Mouse (Mus musculus): ENCODE measurements around the gene Col6a5.
"Not testable (repeated sequence)": the region's sequence is repeated elsewhere in the genome, so short reads cannot be mapped to it uniquely, and the experiment has no call there.

The Col6a5 gene

GRCm38 (mm10) chr9:105907411-105907810, 53.0 kb downstream of the Col6a5 start:
- no peak for DNase-seq

DNA sequence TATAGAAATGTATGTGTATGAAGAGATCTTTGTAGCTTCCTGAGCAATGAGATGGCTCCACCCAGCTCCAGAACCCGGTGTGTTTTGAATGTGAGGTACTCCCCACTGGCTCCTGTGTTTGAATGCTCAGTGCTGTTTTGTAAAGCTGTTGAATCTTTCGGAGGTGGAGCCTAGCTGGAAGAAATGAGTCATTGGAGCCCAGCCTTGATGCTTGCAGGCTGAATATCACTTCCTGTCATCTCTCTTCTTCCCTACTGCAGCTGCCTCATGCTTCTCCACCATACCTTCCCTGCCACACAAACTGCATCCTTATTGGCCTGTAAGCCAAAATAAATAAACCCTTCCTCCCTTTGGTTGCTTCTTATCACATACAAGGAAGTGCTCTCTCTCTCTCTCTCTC, 72.9 kb downstream of the Col6a5 start:
- no peak for DNase-seq

DNA sequence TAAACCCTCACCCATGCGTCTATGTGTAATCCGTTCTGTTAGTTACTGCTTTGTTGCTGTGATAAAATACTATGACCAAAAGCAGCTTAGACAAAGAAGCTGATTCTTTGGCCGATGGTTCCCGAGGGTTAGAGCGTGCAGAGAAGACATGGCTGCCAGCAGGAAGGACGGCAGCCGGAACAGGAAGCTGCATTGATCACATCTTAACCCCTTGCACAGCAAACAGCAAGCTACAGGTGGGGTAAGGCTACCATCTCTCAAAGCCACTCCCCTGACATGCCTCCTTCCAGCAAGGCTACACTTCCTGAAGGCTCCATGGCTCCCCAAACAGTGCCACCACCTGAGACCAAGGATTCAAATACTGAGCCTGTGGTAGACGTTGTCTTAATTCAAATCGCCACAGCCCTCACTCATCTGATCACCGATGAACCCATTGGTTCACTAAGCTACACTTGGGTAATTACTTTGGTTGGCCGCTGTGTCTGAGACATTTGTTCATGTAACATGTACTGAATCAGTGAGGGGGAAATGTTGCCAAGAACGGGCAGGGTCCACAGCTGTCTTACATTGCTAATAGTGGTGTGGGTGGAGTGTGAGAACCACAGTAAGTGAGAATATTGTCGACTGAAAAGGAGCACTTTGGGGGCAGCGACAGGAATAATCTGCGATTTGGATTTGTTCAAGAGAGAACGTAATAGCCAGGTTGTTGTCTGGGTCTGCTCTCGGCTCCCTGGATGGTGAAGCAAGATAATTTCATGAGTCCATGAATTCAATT, 75.6 kb downstream of the Col6a5 start:
- DNase-seq, result no peak

GRCm38 (mm10) chr9:105880743-105881142, 79.7 kb downstream of the Col6a5 start:
- no peak for DNase-seq

DNA sequence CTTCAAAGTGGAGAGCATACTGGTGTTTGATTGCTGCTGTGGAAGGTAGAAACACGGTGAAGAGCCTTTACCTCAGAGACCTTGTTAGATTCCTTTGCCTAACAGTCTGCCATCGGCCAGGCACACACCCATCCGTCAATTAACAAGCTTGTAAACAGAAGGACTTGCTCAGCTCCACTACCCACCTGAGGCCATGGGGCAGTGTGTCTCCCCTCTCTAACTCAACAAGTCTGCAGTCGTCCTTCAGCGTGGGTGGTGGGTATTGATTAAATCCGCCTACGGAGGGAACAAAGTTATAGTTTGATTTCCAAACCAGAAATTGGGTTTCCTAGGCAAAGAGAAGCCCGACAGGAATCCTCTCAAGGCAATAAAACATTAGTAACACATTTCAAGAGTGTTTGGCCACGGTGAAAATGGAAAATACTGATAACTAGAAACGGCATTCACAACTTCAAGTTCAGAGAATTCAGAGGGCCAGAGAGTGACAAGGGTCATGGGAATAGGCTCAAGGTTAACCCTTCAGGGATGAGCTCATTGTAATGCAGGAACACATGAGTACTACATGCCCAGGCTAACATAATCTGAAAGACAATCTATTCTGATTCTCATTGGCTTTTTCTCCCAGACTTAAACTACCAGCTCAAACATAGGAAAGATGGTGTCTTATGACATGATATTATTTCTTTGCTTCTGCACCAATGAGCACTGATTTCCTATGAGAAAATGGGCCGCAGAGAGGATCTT, 81.9 kb downstream of the Col6a5 start:
- no peak for DNase-seq

DNA sequence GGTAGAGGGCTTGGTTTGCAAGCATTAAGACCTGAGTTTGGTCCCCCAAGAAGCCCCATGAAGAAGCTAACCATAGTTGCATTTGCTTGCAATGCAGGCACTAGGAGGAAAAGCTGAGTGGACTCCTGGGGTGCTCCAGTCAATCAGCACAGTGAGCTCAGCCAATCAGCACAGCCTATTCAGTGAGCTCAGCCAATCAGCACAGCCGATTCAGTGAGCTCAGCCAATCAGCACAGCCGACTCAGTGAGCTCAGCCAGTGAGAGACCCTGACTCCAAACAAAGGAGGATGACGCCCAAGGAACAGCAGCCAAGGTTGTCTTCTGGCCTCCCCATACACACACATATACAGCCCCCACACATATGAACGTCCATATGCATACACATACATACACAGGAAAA, 84.3 kb downstream of the Col6a5 start:
- DNase-seq, result no peak

DNA sequence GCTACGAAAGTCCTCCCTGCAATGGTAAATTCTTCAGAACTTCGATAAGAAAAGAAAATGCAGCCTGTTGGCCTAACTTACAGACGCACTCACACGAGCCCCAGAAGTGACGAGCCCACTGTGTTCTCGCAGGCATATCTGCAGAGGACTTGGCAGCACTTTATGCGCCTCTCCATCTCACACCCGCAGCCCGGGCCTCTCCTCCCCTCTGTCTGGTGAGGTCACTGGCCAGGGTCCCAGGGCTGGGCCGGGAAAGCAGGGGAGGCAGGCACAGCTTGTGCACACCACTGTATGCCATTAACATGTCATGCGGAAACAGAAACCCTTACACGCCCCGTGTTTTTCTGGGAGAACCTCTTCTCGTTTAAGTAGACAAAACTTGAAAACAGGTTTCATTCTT, 88.8 kb downstream of the Col6a5 start:
- no peak for DNase-seq

- peak; percentile 65 to 72 for DNase-seq
Measured at GRCm38 (mm10) chr9:105857773-105858172, 102.7 kb downstream of the Col6a5 start.

GRCm38 (mm10) chr9:105852778-105853065, 107.7 kb downstream of the Col6a5 start:
- DNase-seq, result no peak

DNA sequence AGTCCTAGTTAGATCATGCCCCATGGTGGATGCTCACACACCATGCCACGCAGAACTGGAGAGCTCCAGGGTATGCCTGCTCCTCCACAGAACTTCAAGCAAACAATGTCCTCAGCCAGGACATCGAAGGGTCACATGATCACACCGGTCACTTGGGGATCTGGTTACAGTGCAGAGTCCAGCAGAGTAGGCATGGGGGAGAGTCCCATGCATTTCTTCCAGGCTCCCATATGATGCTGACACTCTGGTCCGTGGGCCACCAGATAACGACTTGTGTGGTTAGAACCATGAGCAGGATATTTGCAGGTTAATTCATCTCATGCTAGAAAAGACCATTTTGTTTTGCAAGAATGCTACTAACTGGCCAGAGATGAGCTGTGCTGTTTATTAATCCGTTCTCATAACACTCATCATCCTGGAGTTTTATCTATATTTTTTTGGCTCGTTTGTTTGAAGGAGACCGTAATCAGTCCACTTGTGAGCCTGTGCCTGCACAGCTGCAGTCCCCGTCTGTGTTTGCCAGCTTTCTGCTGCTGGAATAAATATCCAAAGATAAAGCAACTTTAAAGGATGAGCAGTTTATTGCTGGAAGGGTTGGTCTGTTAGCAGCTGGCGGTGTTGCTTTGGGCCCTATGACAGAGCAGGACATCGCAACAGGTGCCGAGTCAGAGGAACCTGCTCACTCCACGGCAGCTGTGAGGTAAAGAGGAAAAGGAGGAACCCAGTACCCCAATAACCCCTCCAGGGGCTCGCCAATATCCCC, 108.2 kb downstream of the Col6a5 start:
- no peak for DNase-seq

DNA sequence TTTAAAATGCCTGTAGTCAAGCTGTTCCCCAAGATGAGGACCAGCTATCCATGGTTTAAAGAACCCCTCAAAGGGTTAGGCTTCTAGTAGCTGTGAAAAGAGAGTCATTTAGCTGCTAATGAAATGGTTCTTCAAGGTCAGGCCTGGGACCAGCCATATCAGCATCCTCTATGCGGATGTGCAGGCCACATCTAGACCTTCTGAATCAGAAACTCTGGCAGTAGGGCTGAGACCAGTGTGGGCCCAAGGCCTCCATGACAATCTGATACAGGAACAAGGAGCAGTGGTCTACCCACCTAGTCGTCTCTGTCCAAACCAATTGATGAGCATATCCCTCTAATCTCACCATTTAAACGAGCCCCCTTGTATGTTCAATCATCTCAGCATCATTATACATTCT, 109.4 kb downstream of the Col6a5 start:
- DNase-seq, result no peak

DNA sequence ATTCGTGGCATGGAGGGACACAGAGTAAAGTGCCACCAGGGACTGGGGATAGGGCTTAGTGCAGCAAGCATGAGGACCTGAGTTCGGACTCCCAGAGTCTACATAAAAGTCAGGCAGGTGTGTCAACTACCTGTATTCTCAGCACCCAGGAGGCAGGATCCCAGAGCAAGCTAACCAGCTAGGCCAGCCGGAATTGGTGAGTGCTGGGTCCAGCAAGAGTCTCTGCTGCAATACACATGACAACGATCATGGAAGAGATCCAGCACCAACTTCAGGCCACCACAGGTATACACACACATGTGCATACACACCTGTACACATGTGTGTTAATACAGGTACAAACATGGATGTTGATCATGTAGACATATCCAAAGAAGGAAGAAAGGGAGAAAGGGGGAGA, 112.0 kb downstream of the Col6a5 start:
- no peak for DNase-seq

DNA sequence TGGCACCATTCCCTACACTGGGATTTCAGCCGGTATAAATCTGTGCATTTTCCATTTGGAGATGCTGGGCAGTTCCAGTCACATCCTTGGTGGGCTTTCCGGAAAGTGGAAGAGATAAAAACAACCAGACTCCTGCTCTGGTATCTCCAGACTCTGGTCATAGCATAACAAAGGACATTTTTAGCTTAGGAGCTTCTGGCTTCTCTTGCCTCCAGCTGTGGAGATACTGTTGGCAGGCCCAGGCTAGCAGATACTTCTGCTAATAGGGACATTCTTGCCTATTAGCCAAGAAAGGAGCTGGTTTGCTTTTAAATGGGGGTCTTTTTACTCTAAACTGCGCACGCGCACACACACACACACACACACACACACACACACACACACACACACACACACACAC, 113.2 kb downstream of the Col6a5 start:
- DNase-seq, result no peak

DNA sequence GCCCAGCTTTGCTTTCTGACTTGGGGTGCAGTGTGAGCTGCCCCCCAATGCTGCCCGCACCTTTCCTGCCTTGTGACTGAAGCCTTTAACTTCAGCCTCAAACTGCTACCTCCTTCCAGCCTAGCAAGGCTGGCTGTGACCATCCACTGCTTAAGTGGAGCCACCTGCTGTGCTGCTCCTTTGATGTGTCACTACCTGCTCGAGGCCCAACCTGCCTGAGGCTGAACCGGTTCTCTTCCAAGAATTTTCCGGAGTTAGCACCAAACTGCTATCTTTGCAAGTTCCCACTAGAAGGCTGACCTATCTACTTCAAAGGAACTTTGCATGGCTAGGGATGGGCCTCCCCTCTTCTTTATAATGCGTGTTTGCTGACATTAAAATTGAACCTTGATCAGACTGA, 119.1 kb downstream of the Col6a5 start:
- not testable (repeated sequence) for DNase-seq

DNA sequence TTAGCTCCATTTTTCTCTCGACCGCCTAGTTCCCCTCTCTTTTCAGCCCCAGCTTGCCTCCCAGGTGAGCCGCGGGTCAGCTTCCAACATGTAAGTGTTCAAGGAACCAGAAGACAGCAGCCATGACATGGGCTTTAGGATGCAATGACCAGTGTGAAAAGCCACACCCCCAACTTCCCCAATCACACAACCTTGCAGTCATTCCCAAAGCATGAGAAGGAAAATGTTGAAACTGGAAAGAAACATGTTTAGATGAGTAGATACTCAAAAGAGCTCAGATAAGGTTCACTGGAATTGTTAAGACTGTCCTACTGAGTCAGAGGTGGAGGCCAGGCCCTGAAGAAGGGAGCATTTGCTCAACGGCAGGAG, 121.3 kb downstream of the Col6a5 start:
- DNase-seq, result no peak

GRCm38 (mm10) chr9:105838396-105839146, 121.9 kb downstream of the Col6a5 start:
- DNase-seq, result no peak

GRCm38 (mm10) chr9:105835587-105835986, 124.9 kb downstream of the Col6a5 start:
- no peak for DNase-seq

DNA sequence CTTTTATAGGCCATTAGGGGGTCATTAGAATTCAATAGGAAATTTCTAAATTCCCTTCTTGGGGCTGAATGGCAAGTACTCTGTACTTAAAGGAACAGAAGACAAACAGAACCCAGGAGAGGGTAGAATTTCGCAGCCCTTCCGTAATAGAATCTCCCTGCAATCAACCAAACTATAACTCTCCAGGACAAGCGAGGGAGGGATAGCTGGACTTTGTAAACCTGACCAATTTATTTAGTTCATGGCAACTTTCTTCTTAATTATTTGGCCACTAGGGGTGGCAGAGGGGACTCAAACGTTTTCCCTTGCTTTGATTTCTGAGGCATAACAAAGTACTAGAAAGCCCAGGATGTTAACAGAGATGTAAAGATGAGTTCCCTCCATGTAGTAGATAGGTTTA, 125.6 kb downstream of the Col6a5 start:
- DNase-seq, result no peak

DNA sequence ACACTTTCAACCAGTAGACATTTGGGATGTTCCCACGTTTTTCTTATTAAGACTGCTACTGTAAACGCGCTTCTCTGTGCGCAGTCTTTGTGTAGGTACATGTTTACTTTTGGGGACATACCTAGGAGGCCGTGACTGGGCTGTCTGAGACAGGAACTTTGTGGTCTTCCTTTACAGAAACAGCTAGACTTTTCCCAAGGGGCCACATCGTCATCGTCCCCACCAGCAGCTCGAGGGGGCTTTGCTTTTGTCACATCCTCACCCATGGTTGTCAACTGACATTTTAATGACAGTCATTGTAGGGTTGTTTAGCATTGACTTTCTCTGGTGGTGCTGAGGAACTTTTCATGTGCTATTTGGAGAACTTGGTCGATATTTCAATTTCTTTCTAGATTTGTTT, 129.2 kb downstream of the Col6a5 start:
- peak; percentile 57 to 71 for DNase-seq

DNA sequence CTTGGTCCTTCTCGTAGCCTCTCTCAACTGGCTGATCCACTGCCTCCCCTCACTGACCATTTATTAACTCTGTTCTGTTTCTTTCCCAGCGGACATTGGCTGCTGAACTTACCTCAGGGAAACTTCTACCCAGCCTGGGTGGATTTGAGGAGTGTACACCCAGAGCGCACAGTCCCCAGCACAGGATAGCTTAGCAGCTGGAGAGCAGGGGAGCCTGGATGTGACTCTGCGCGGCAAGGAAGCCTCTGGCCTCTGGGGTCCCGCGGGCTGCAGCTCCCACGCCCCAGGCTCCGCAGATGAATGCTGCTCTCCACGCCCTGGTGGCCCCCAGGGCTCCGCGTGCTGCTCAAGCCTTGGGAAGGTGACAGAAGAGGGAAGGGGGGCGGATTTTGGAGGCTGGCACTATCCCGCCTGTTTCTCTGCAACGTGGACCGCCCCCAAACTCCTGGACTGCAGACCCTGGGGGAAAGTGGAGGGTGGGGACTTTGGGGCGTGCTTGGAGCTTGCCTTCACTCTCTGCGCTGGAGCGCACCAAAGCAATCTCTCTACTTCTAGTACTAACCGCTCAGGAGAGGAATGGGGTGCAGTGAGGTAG, 132.6 kb downstream of the Col6a5 start, which contains the start of gene Col6a6:
Gene Col6a6, minus strand, starts transcription at position 370 of the 595 bp plus-strand sequence.
- no peak for DNase-seq

DNA sequence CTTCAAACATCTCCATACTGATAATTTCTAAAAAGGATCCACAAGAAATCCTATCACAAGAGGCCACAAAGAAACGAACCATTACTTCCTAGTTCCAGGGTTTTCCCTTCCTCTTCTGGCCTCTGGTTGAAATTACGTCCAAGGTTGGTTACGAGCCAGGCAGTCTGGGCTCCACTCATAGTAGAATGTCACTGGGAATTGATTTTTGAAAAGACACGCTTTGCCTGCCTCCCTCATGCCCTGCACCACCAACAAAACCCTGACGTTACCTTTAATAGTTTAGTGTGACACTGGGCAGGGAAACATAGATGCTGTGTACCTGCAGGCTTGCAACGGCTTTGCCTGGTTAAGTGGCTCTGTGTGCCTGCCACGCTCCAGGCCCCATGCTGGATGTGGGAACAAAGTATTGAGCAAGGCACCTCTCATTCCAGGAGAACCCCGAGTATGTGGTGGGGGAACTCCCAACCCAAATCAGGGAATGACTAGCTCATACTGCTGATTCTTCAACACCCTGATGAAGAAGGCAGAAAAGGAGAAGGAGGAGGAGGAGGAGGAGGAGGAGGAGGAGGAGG, 133.3 kb downstream of the Col6a5 start:
- DNase-seq, result no peak

- no peak for DNase-seq
Measured at GRCm38 (mm10) chr9:105820711-105821110, 139.7 kb downstream of the Col6a5 start.

All from B cell, adult 2 months (primary cell).